Mouse (Mus musculus) stomach, postnatal 0 days (tissue): ENCODE results near the gene Myg1. TPM values are rescaled to one million over a fixed set of nuclear protein-coding genes. Genes with fewer than 3 reads are reported as not detected.

Source experiments
- ATAC-seq: fragments of 200-750 bp; cut with Nextera tagmentation; 2 replicates; pipeline ENCODE4 v1.8.0; 2017; ENCODE audit not compliant: low FRiP score, low TSS enrichment
- DNase-seq: peaks from one replicate; pipeline ENCODE4 v3.0.0-alpha.2; 2016; ENCODE audit warnings: low spot score
- H3K27ac ChIP-seq: fragments of 300-500 bp; sonication (generic); replicated peaks from 2 replicates; pipeline ENCODE4 v1.5.1; 2014; ENCODE audit warnings: mild to moderate bottlenecking, control low read depth
- H3K27me3 ChIP-seq: fragments of 300-500 bp; sonication (generic); 2 replicates; pipeline ENCODE4 v1.6.1; 2014; ENCODE audit warnings: low read length; ENCODE audit not compliant: control insufficient read depth, insufficient read depth
- H3K36me3 ChIP-seq: fragments of 300-500 bp; sonication (generic); 2 replicates; pipeline ENCODE4 v1.6.1; 2014; ENCODE audit warnings: low read length, mixed read lengths; ENCODE audit not compliant: control insufficient read depth, insufficient read depth
- H3K4me1 ChIP-seq: fragments of 300-500 bp; sonication (generic); replicated peaks from 2 replicates; pipeline ENCODE4 v1.6.1; 2014; ENCODE audit warnings: antibody characterized with exemption; ENCODE audit not compliant: control insufficient read depth, insufficient read depth
- H3K4me2 ChIP-seq: fragments of 300-500 bp; sonication (generic); replicated peaks from 2 replicates; pipeline ENCODE4 v1.6.1; 2014; ENCODE audit warnings: low read depth, mild to moderate bottlenecking, control low read depth, moderate library complexity
- H3K4me3 ChIP-seq: fragments of 300-500 bp; sonication (generic); 2 replicates; pipeline ENCODE4 v1.5.1; 2014; ENCODE audit warnings: low read depth, low read length, control low read depth
- H3K9ac ChIP-seq: fragments of 300-500 bp; sonication (generic); 2 replicates; pipeline ENCODE4 v1.6.1; 2014; ENCODE audit warnings: mild to moderate bottlenecking, low read length, control low read depth, mixed read lengths
- H3K9me3 ChIP-seq: fragments of 300-500 bp; sonication (generic); 2 replicates; pipeline ENCODE4 v1.6.1; 2016; ENCODE audit warnings: low read length; ENCODE audit not compliant: control insufficient read depth
- CTCF ChIP-seq: IDR thresholded peaks from 2 replicates; pipeline ENCODE4 v1.5.1; 2016; ENCODE audit warnings: antibody characterized with exemption, low read depth, mild to moderate bottlenecking, moderate library complexity
- EP300 ChIP-seq: optimal IDR thresholded peaks from 2 replicates; pipeline ENCODE3; 2016; ENCODE audit warnings: antibody characterized with exemption
- WGBS: fragments of 180-500 bp; shearing (Covaris S2); extraction: QIAGEN DNeasy Blood & Tissue Kit; methylation state at CpG from one replicate; pipeline ENCODE4 v1.1.7; 2014; 5-methylcytosine and 5-hydroxymethylcytosine counted together
- polyA plus RNA-seq: library from polyadenylated mRNA; unstranded; fragments of >200 nt; fragmentation: Nextera tagmentation; extraction: Ambion mirVana; gene quantifications from 2 replicates; pipeline ENCODE4 v1.2.1, GENCODE M21; 2015

Gene Myg1
- polyA plus RNA-seq, 1 experiment from 2014 or later = 44.8 TPM

GRCm38 (mm10) chr15:102336946-102337345, 5.4 kb downstream of the Myg1 start:
- DNase-seq (no peak), ATAC-seq (no peak)
- no peak overlapping the region for H3K4me3 ChIP-seq
- TF ChIP-seq CTCF (no peak), EP300 (no peak)
- 81% methylated on average over 4 of the region's 4 CpGs for WGBS
- no peak overlapping the region for H3K9ac ChIP-seq
- H3K36me3 ChIP-seq = peaks cover 20% of the 10 kb centered on the region
- H3K4me2 ChIP-seq = no peak overlapping the region
- H3K4me1 ChIP-seq = peaks cover 9% of the 10 kb centered on the region
- H3K9me3 ChIP-seq = no peaks in the 10 kb centered on the region
- no peaks in the 10 kb centered on the region for H3K27me3 ChIP-seq
- H3K27ac ChIP-seq = no peak overlapping the region

GRCm38 (mm10) chr15:102339612-102340011, 8.1 kb downstream of the Myg1 start:
- H3K9ac ChIP-seq = 0 out of 2 replicates have a peak overlapping the region, but pooled peaks have one; percentile 27
- 52% methylated on average over 5 of the region's 5 CpGs for WGBS
- ATAC-seq (peak; percentile 77), DNase-seq (peak; percentile 69)
- H3K4me2 ChIP-seq = no peak overlapping the region
- H3K4me1 ChIP-seq = no peaks in the 10 kb centered on the region
- H3K27me3 ChIP-seq = no peaks in the 10 kb centered on the region
- TF ChIP-seq CTCF (peak; percentile 5; the same call in 1 of the 2 replicates), EP300 (no peak)
- H3K36me3 ChIP-seq = peaks cover 15% of the 10 kb centered on the region
- no peaks in the 10 kb centered on the region for H3K9me3 ChIP-seq
- H3K4me3 ChIP-seq = no peak overlapping the region
- no peak overlapping the region for H3K27ac ChIP-seq

- 17% methylated on average over 1 of the region's 1 CpGs for WGBS
- no peak for ATAC-seq
- Histone ChIP-seq H3K9ac (no peak overlapping the region), H3K4me3 (no peak overlapping the region), H3K9me3 (no peaks in the 10 kb centered on the region), H3K27me3 (no peaks in the 10 kb centered on the region), H3K36me3 (peaks cover 12% of the 10 kb centered on the region), H3K4me1 (no peaks in the 10 kb centered on the region), H3K4me2 (no peak overlapping the region), H3K27ac (no peak overlapping the region)
- no peak for TF ChIP-seq EP300
- peak; percentile 77 for TF ChIP-seq CTCF
- DNase-seq = peak; percentile 61
Observed at GRCm38 (mm10) chr15:102341580-102341979, 10.1 kb downstream of the Myg1 start.

GRCm38 (mm10) chr15:102344490-102344889, 13.0 kb downstream of the Myg1 start:
- Histone ChIP-seq H3K9me3 (no peaks in the 10 kb centered on the region), H3K27ac (no peak overlapping the region), H3K4me1 (no peaks in the 10 kb centered on the region), H3K27me3 (no peaks in the 10 kb centered on the region), H3K36me3 (peaks cover 2% of the 10 kb centered on the region; the same call in 1 of the 2 replicates), H3K4me2 (no peak overlapping the region), H3K9ac (no peak overlapping the region), H3K4me3 (no peak overlapping the region)
- TF ChIP-seq CTCF = no peak
- TF ChIP-seq EP300 = no peak
- ATAC-seq = no peak
- WGBS = 91% methylated on average over 3 of the region's 3 CpGs
- no peak for DNase-seq

- no peaks in the 10 kb centered on the region for H3K27me3 ChIP-seq
- no peak overlapping the region for H3K27ac ChIP-seq
- H3K4me2 ChIP-seq = no peak overlapping the region
- H3K9me3 ChIP-seq = no peaks in the 10 kb centered on the region
- WGBS = 55% methylated on average over 4 of the region's 4 CpGs
- TF ChIP-seq EP300 = no peak
- no peak for TF ChIP-seq CTCF
- ATAC-seq (peak; percentile 59), DNase-seq (peak; percentile 82)
- no peak overlapping the region for H3K4me3 ChIP-seq
- H3K36me3 ChIP-seq = 0 out of 2 replicates have a peak, but pooled peaks cover 2% of the 10 kb centered on the region
- no peak overlapping the region for H3K9ac ChIP-seq
- no peaks in the 10 kb centered on the region; the same call in 1 of the 2 replicates for H3K4me1 ChIP-seq
Observed at GRCm38 (mm10) chr15:102346444-102346843, 14.9 kb downstream of the Myg1 start.

GRCm38 (mm10) chr15:102350138-102350941, 18.8 kb downstream of the Myg1 start, which contains the start of gene Aaas:
Aaas (minus strand) TSS chr15:102350771.
- Histone ChIP-seq H3K27me3 (no peaks in the 10 kb centered on the region), H3K9ac (peak within 1 kb of the TSS; percentile 77), H3K4me3 (peak within 1 kb of the TSS; percentile 69), H3K4me1 (no peaks in the 10 kb centered on the region; the same call in 1 of the 2 replicates), H3K4me2 (peak within 1 kb of the TSS; percentile 89), H3K9me3 (no peaks in the 10 kb centered on the region), H3K27ac (peak within 1 kb of the TSS; percentile 67), H3K36me3 (0 out of 2 replicates have a peak, but pooled peaks cover 2% of the 10 kb centered on the region)
- under 1% methylated on average over 56 of the region's 56 CpGs for WGBS
- TF ChIP-seq CTCF = peak; percentile 88
- TF ChIP-seq EP300 = no peak
- DNase-seq (peak; percentile 97), ATAC-seq (peak; percentile 90)
